Mouse (Mus musculus) right cerebral cortex, postnatal 4 days (tissue): Measurements from ENCODE around the gene Adora1.

Source experiments
- DNase-seq: peaks from one replicate; pipeline ENCODE4 v3.0.0-alpha.2; 2022

Adora1 gene

GRCm38 (mm10) chr1:134213405-134213804 is 21.8 kb downstream of the Adora1 start:
- DNase-seq, result no peak

- no peak for DNase-seq
These were observed 22.9 kb downstream of the Adora1 start for GRCm38 (mm10) chr1:134212351-134212750.

- DNase-seq, result no peak
These were observed 23.6 kb downstream of the Adora1 start for GRCm38 (mm10) chr1:134211631-134212030.

- DNase-seq, result no peak
These were observed 24.2 kb downstream of the Adora1 start for GRCm38 (mm10) chr1:134211043-134211442.

GRCm38 (mm10) chr1:134210179-134210755 is 25.0 kb downstream of the Adora1 start:
- DNase-seq, result no peak

- no peak for DNase-seq
These were observed 29.1 kb downstream of the Adora1 start for GRCm38 (mm10) chr1:134206085-134206484.

GRCm38 (mm10) chr1:134205296-134206018 is 29.8 kb downstream of the Adora1 start:
- no peak for DNase-seq

GRCm38 (mm10) chr1:134204230-134204629 is 31.0 kb downstream of the Adora1 start:
- peak; percentile 42 for DNase-seq

GRCm38 (mm10) chr1:134201751-134202420 is 33.3 kb downstream of the Adora1 start:
- peak; percentile 70 for DNase-seq

- DNase-seq, result no peak
These were observed 34.1 kb downstream of the Adora1 start for GRCm38 (mm10) chr1:134200998-134201686.

- no peak for DNase-seq
These were observed 34.8 kb downstream of the Adora1 start for GRCm38 (mm10) chr1:134200481-134200880.

- no peak for DNase-seq
These were observed 36.8 kb downstream of the Adora1 start for GRCm38 (mm10) chr1:134198197-134198995.

GRCm38 (mm10) chr1:134197325-134197982 is 37.8 kb downstream of the Adora1 start:
- DNase-seq, result no peak

GRCm38 (mm10) chr1:134196386-134196785 is 38.8 kb downstream of the Adora1 start:
- peak; percentile 56 for DNase-seq

- no peak for DNase-seq
These were observed 39.3 kb downstream of the Adora1 start for GRCm38 (mm10) chr1:134195979-134196378.

- DNase-seq, result no peak
These were observed 39.7 kb downstream of the Adora1 start for GRCm38 (mm10) chr1:134195571-134195970.

- no peak for DNase-seq
These were observed 40.1 kb downstream of the Adora1 start for GRCm38 (mm10) chr1:134195117-134195516.

GRCm38 (mm10) chr1:134194298-134195022 is 40.8 kb downstream of the Adora1 start:
- DNase-seq, result no peak

- DNase-seq, result no peak
These were observed 41.5 kb downstream of the Adora1 start for GRCm38 (mm10) chr1:134193674-134194197.

- DNase-seq, result no peak
These were observed 42.1 kb downstream of the Adora1 start, which contains the start of gene Mybph for GRCm38 (mm10) chr1:134193126-134193525. TSS of gene Mybph (plus strand) at chr1:134193448.

- DNase-seq, result no peak
These were observed 43.2 kb downstream of the Adora1 start for GRCm38 (mm10) chr1:134192024-134192423.
